Mouse (Mus musculus): ENCODE data around the gene Mettl8.

Mettl8 gene

DNA sequence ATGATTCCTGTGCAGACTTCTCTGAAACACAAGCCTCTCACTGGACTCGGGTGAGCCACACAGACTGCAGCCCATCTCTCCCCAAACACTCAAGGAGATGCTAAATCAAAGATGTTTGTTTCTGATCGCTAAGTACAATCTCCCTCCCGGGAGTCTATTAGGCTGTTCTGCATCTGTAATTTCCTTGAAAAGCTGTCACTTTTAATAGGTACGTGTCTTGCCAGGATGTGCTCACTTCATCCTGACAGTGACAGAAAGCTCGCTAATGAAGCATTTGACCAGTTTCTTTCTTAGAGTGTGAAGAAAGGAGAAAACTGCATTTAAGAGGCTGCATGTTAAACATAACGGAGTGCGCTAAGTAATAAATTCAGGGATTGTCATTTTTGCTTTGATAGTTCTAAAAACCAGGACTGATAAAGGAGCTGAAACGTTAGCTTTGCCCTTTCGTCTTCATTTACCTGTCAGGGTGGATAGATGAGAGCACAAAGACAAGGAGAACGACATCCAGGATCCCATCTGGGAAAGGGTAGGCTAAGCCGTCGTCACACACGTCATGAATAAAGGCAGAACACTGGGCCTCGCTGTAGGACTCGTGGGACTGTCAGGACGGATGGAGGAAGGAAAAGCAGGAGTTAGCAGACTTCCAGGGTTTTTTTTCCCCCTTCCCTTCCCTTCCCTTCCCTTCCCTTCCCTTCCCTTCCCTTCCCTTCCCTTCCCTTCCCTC is 82.4 kb downstream of the Mettl8 start:
- no peak for DNase-seq

DNA sequence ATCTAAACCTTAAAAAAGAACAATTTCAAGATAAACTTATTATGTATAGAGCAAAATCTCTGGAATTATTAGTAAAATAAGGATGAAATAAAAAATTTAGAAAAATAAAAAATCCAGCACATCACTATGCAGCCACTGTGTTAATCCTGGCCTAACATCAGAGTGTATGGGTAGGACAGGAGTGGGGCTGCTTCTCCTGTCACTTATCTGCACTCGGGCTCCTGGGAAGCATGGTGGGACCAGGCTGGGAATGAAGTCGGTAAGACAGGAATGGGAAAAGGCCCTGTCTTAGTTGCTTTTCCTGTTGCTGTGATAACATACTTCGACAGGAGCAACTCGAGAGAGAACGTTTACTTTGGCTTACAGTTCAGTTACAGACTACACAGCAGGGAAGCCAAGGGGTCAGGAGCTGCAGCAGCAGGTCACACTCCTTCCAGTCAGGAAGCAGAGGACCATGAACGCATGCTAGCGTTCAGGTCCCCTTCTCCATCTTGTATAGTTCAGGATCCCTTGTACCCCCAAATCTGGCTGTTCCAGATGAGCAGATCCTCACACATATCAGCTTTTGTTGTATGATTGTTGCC is 85.1 kb downstream of the Mettl8 start:
- no peak for DNase-seq

DNA sequence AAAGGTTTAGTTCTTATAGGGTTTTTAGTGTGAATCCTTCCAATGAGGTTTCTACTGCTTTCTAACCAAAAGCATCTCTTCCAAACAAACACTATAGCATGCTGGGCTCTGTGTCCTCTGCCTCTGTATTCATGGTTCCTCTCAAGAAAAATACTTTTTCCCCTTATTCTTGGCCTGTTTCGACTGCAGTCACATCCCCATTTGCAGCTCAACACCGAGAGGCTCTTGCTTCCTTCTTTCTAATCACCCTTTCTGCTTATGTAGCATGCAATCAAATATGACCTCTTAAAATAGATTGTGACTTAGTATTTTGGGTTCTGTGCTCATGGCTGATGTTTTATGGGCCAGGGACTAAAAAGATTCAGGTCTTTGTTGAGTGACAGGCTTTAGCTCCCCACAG is 87.1 kb downstream of the Mettl8 start:
- DNase-seq, result no peak

DNA sequence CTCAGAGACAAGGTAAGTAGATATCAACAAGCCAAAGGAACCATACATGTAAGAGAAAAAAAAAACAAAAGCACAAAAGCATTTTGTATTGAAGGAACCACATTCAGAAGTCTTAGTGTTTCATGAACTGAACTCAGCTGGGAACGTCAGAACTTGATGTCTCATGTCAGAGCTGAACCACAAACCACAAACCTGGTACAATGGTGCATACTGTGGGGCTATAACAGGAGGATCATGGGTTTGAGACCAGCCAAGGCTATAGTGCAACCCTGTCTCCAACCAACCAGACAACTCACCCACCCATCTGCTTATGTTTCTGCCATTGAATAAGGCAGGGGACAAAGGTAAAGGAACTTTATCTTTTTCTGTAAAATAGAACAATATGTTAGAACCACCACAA is 88.2 kb downstream of the Mettl8 start:
- DNase-seq, result no peak

DNA sequence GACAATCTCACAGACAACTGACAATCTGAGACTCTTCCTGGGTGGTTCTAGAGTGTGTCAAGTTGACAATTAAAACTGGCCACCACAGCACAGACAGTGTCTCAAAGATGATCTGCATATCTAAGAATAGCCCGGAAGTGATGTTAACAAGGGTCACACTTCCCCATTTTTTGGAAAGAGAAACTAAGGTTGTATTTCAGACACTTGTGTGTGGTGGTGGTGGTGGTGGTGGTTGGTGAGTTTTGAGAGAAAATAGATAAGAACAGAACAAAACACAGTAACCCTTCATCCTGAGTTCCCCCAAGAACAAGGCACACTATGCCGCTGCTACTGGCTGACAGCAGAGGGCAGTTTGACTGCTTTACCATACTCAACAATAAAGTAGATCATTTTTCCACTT is 90.6 kb downstream of the Mettl8 start:
- DNase-seq, result peak; percentile 32 to 38

DNA sequence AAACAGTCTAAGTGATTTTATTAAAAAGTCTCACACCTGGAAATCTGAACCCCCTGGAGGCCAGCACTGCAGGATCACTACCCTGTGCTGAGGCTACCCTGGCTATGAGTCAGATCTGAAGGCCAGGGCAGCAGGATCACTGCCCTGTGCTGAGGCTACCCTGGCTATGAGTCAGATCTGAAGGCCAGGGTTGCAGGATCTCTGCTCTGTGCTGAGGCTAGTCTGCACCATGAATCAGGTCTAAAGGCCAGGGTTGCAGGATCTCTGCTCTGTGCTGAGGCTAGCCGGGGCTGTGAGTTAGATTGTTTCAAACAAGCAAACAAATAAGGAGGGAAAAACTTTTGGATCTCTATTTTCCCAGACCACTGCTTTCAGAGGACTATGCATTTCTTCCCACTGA is 92.5 kb downstream of the Mettl8 start:
- DNase-seq, result no peak

DNA sequence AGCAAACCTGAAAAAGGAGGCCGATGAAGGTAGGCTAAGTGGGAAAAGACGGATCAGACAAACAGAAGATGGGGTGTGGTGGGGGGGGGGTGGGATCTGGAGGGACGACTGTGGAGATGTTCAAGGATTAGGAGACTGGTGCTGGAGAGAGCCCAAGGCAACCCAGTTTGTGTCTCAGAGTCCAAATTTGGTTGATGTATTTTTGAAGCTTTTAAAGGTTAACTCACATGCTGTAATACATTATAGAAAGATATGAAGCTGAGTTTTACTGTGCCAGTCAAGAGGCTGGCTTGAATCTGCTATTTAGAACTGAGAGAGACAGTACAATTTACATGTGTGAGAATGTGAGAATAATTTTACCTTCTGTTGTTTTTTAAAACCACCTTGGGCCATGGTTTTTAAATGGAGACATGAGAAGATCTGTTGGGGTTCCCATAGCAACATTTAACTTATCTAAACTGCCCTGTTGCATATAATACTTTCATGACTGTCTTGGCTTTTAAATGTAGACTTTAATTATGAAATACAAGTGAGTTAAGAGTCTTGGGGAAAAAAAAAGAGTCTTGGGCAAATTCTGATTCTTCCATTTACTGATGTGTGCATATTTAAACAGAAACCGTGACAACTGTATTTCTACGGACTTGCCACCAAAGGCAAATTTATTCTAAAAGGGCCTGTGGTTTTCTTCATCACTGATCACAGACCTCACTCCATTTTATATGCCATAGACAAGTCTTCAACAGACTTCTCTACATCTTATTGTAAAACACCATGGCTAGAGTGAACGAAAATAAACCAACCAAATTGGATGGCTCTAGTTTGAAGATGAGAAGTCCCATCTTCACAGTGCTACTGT is 94.1 kb downstream of the Mettl8 start:
- DNase-seq, result no peak

DNA sequence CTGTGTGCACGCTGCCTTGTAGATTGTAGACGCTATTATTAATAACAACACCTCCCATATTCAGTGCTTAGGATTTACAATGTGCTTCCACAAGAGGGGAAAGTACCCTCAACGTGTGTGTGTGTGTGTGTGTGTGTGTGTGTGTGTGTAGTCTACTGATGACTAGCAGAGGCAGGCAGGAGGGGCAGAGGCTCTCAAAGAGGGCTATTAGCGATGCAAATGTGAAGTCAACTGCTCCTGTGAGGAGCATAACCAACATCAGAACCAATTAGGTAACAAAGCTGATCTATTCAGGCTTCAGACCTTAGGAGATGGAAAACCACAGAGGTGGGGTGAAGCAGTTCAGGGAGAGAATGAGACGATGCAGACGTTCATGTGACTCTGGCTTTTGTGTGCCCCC is 95.3 kb downstream of the Mettl8 start:
- DNase-seq, result no peak

DNA sequence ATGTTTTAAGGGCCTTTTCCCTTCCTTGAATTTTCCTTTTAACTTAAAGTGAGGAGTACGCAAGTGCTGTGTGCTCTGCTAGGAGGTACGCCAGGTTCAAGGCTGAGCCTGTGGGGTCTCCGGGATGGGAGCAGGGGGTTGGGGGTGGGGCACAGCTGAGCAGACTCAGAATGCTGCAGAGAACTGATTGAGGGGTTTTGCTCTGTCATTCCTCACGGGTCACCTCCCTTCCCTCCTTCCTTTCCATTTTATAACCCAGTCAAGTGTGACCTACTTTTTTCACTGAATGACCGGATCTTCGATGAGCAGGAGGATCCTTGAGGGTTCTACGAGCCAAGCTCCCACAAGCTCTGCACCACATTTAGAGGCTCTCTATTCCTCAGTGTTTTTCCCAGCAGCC is 96.0 kb downstream of the Mettl8 start:
- DNase-seq, result no peak

DNA sequence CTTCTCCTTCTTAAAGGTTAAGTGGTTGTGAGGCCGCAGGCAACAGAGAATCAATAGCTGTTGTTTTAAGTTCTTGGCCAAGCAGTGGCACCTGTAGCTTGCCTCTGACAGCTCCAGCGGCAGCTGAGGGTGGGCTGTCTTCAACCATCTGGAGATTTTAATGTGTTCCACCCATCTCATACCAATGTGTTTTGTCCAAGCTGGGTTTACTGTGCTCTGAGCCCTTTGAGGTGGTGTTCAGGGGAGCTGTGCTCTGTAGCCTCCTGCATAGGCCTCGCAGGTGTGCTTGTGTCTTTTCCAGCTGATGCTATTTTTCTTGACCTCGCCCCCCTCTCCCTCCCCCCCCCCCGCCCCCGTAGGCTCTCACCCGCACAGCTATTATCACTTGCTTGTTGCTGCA is 96.8 kb downstream of the Mettl8 start:
- no peak for DNase-seq

DNA sequence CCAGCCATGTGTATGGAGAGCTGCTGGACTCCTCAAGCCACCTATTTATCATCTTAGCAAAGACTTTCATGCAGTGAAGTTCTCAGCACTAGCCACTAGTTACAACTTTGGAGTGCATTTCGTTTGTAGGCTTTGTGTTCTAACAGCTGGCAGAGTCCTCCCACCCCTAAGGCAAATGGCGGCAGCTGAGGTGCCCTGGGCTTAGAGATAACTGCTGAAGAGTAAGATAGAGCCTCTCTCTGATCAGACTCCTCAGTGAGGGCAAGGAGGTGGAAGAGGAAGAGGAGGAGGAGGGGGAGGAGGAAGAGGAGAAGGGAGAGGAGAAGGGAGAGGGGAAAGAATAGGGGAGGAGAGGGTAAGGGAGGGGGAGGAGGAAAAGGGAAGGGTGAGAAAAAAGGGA is 101.8 kb downstream of the Mettl8 start:
- DNase-seq, result no peak

DNA sequence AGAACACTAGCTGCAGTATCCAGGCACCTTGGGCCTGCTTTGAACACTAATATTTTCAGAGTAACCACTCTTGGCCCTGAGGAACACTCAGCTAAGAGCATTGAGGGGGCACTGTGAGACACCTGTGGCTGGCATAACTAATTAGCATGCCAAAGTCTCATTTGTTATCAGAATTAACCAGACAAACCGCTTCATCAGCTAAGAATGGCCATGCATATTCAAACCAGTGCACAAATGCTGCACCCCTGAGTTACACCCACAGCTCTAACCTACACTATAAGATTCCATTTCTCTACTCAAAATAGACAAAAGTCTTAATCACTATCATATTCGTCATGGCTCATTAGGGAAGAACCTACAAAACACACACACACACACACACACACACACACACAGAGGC is 103.4 kb downstream of the Mettl8 start:
- DNase-seq, result no peak

DNA sequence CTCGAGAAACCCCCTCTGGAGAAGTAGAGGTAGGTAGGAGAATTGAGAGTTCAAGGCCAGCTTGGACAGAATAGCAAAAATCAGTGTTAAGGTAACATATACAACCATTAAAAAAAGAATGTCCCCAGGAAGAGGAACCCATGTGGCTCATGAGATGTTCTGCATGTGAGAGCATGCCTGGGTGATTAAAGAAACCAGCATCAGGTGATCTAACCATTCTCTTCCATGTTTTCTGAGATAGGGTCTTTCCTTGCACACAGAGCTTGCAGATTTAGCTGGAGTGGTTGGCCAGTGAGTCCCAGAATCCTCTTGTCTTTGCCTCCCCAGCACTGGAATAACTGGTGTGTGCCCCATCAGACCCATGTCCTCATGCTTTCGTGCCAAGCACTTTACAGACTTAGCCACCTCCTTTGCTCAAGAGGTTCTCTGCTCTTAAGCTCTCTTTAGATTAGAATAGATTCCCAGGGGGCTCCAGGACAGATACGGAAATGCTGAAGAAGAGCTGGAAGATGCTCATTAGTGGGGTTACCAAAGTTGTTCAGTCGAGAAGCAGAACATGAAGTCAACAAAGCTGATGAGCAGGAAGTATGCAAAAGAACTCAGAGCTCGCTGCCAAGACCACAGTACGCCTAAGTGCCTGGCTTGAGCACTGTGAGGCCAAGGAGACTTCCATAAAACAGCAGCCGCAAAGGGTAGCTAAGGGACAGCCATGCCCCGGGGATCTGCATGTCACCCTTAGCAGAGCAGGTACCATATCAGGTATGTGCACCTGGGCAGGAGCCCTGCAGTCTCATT is 110.7 kb downstream of the Mettl8 start:
- peak; percentile 16 to 20 for DNase-seq

DNA sequence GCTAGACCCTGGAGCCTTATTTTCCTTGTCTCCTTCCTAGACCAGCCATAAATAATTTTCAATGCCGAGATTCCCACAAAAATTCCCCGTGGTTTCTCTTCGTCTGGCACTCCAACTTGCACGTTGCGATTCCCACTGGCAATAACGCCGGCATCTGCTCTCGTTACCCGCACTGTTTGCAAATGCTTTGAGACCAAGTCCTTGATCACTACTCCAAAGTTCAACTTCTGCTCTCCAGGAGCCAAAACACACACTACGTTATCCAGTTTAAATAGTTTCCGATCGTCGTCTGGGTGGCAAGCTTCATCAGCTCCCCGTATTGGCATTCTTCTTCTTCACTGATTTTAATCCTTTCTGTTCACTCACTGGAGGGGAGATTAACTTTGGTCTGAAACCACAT is 114.6 kb downstream of the Mettl8 start:
- DNase-seq, result no peak

DNA sequence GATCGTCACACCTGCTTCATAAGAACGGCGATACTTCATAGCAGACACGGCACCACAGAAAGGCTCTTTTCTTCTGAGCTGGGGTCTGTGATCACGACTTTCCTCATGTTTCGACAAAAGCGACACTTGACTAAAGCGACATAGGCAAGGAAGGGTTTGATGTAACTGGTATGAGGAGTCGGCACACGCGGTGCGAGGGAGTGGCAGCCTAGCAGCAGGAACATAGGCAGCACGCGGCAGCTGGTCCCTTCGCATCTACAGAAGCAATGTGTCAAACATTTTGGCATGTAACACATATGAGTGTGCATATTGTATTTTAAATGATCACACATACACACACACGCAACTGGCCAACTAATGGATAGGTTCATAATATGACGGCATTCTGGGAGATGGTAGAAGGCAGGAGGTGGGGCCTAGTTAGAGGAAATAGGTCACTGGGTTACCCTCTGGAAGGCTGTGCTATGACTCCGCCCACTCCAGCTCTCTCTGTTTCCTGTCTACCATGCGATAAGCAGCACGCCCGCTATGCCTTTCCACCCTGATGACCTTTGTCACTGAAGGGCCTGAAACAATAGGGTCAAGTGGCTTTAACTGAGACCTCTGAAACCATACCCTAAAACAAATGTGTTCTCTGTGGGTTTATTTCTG is 116.4 kb downstream of the Mettl8 start:
- DNase-seq, result no peak

DNA sequence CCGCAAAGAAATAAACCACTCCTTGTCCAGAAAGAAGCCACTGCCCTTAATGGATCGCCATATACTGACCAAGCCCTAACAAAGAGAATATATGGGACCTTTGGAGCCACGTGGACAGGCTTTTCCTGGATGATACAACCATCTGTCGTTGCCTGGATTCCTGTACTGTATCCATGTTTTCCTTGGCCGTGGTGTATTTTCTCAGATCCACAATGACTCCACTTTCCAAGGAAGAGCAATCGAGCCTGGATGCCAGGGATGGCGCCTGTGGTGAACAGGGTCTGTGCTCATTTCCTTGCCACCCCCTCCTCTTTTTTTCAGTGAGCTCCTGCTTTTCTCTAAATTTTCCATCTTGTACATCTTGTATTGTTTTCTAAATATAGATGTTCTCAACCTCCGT is 120.6 kb downstream of the Mettl8 start:
- no peak for DNase-seq

DNA sequence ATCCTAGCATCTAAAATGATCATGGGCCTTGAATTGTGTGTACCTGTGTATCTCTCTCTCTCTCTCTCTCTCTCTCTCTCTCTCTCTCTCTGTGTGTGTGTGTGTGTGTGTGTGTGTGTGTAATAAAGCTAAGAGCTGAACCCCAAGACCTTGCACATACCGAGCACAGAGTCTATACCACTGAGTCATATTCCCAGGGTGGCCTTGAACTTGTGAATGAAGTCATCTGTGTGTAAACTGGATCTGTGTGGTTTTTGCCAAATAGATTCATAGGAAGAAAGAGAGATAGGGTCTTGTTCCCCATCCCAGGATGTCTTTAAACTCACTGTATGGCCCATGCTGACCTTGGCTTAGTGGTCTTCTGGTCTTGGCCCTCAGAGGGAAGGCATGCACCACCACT is 121.9 kb downstream of the Mettl8 start:
- no peak for DNase-seq

DNA sequence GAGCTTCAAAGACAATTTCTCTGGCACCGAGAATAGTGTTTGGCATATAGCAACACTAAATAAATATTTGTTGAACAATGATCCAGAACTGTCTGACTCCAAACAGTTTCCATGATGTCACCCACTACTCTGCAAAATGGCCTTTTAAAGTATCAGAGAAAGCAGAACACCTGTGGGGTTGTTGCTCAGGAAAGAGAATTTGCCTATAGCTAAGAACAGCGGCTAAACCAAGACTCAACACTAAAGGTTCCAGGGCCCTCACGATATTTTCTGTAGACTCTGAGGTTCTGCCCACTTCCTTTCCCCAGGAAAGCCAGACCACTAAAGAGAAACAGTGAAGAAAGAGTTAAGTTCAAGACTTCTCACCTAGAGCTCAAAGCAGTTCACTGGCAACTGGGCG is 122.4 kb downstream of the Mettl8 start:
- DNase-seq, result no peak

DNA sequence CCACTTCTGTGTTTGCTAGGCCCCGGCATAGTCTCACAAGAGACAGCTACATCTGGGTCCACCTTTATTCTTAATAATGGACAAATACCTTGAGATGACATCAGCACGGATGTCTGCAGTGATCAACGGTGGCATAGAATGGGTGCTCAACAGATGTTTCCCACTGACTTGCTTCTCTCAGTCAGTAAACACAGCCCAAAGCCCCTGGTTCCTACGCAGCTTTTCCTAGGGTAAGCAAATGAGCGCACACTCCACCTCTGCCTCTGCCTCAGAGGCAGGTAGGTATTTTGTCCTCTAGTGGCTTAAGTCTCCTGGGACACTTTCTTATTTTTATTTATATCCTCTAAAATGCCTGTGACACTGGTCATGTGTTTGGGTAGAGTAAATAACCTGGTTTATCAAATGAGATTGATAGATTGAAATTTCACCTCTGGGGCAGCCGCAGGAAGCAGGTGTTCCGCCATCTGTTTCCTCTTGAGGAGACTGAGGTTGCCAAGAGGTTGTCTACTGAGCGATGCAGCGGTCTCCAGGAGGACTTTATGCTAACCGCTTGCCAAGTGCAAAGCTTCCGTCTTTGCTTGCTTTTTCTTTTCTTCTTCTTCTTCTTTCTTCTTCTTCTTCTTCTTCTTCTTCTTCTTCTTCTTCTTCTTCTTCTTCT is 124.6 kb downstream of the Mettl8 start:
- DNase-seq, result peak; percentile 14 to 15

DNA sequence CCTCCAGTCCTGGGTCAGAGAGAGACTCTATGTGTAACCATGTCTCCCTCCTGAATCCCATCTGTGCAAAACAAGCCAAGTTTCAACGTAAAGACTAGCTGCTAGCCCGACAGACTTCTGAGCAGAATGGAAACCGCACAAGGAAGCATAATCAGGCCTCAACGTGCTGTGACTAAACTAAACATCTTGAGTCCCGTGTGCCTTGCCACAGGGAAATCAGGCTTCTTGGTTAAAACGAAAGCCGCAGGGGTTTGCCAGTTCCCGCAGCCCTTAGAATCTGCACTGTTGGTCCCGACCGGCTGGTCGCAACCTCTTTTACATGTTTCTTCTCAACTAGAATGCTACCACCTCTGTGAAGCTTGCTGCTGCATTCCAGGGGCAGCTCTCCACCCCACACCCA is 125.7 kb downstream of the Mettl8 start:
- no peak for DNase-seq

DNA sequence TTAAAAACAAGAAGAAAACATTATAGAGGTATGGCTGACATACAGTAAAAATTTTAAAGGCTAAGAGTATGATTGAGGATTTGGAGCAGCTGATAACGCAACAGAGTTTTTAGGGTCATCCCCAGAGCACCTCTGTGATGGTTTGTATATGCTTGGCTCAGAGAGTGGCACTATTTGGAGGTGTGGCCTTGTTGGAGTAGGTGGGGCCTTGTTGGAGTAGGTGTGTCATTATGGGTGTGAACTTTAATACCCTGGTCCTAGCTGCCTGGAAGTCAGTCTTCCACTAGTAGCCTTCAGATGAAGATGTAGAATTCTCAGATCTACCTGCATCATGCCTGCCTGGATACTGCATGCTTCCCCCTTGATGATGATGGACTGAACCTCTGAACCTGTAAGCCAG is 131.3 kb downstream of the Mettl8 start:
- no peak for DNase-seq

DNA sequence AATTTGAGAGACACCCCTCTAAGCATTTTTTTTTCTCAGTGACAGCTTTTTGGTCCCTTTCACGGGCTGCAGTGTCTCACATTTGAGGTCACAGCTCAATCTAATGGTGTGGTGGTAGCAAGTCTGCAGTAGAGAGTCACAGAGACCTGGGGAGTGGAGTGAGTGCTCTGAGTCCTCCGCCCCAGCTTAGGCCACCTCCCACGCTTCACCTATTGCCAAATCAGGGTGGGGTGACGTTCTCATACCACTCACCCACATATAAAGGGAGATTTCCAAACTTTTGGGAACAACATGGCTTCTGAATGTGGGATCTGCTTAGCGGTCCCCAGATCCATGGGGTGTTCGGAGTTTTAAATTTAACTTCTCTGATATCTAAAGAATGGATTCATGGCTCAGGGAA is 132.6 kb downstream of the Mettl8 start:
- DNase-seq, result no peak
